Mouse (Mus musculus) embryonic facial prominence, embryonic 15.5 days (tissue): ENCODE results near the gene Hist1h4k. TPM values are rescaled to one million over a fixed set of nuclear protein-coding genes. Genes with fewer than 3 reads are reported as not detected.
"Not testable (repeated sequence)": the region's sequence is repeated elsewhere in the genome, so short reads cannot be mapped to it uniquely, and the experiment has no call there.

ENCODE experiments used
- ATAC-seq: fragments of 200-750 bp; cut with Nextera tagmentation; 2 replicates; pipeline ENCODE4 v1.8.0; 2017; ENCODE audit warnings: low read depth, moderate TSS enrichment; ENCODE audit not compliant: insufficient number of reproducible peaks, low FRiP score, low TSS enrichment
- H3K27ac ChIP-seq: fragments of 300-500 bp; sonication (generic); replicated peaks from 2 replicates; pipeline ENCODE4 v1.5.1; 2015; ENCODE audit warnings: mild to moderate bottlenecking, inconsistent platforms
- H3K27me3 ChIP-seq: fragments of 300-500 bp; sonication (generic); 2 replicates; pipeline ENCODE4 v1.6.1; 2015; ENCODE audit warnings: inconsistent platforms
- H3K36me3 ChIP-seq: fragments of 300-500 bp; sonication (generic); 2 replicates; pipeline ENCODE4 v1.6.1; 2015; ENCODE audit warnings: mild to moderate bottlenecking, inconsistent platforms
- H3K4me1 ChIP-seq: fragments of 300-500 bp; sonication (generic); 2 replicates; pipeline ENCODE4 v1.6.1; 2015; ENCODE audit warnings: inconsistent platforms
- H3K4me2 ChIP-seq: fragments of 300-500 bp; sonication (generic); replicated peaks from 2 replicates; pipeline ENCODE4 v1.6.1; 2015; ENCODE audit warnings: mild to moderate bottlenecking, inconsistent platforms
- H3K4me3 ChIP-seq: fragments of 300-500 bp; sonication (generic); replicated peaks from 2 replicates; pipeline ENCODE4 v1.5.1; 2015; ENCODE audit warnings: mild to moderate bottlenecking, inconsistent platforms
- H3K9ac ChIP-seq: fragments of 300-500 bp; sonication (generic); 2 replicates; pipeline ENCODE4 v1.6.1; 2015; ENCODE audit warnings: inconsistent platforms
- H3K9me3 ChIP-seq: fragments of 300-500 bp; sonication (generic); replicated peaks from 2 replicates; pipeline ENCODE4 v1.6.1; 2016; ENCODE audit warnings: inconsistent platforms
- WGBS: fragments of 180-500 bp; shearing (Covaris S2); methylation state at CpG from one replicate; pipeline ENCODE4 v1.1.7; 2015; 5-methylcytosine and 5-hydroxymethylcytosine counted together
- polyA plus RNA-seq: library from polyadenylated mRNA; unstranded; fragments of >200 nt; fragmentation: Nextera tagmentation; extraction: Ambion mirVana; gene quantifications from 2 replicates; pipeline ENCODE4 v1.2.1, GENCODE M21; 2015

Hist1h4k gene
- polyA plus RNA-seq, 1 experiment from 2014 or later: 2.9 TPM

GRCm38 (mm10) chr13:21783255-21783617 lies 32.9 kb upstream of the Hist1h4k start, which contains the start of gene Hist1h3i:
TSS of gene Hist1h3i (minus strand) at chr13:21783370.
- ATAC-seq: peak; percentile 77
- H3K4me1 ChIP-seq: peaks cover 47% of the 10 kb centered on the region
- H3K4me3 ChIP-seq: peak within 1 kb of the TSS; percentile 44
- peak within 1 kb of the TSS; percentile 29; the same call in 1 of the 2 replicates for H3K9ac ChIP-seq
- peak within 1 kb of the TSS; percentile 65 for H3K4me2 ChIP-seq
- under 1% methylated on average over 15 of the region's 20 CpGs for WGBS
- H3K36me3 ChIP-seq: no peaks in the 10 kb centered on the region
- no peaks in the 10 kb centered on the region for H3K9me3 ChIP-seq
- peak within 1 kb of the TSS; percentile 86 for H3K27ac ChIP-seq
- H3K27me3 ChIP-seq: no peaks in the 10 kb centered on the region

GRCm38 (mm10) chr13:21782361-21783254 lies 32.3 kb upstream of the Hist1h4k start:
- Histone ChIP-seq H3K9ac (peak overlapping the region; percentile 29; the same call in 1 of the 2 replicates), H3K4me3 (peak overlapping the region; percentile 44), H3K4me1 (peaks cover 43% of the 10 kb centered on the region), H3K4me2 (peak overlapping the region; percentile 65), H3K27ac (peak overlapping the region; percentile 86)
- WGBS: under 1% methylated on average over 14 of the region's 35 CpGs
- H3K27me3 ChIP-seq, ATAC-seq, H3K36me3 ChIP-seq, H3K9me3 ChIP-seq: not testable (repeated sequence)

GRCm38 (mm10) chr13:21781639-21782038 lies 31.3 kb upstream of the Hist1h4k start:
- peaks cover 43% of the 10 kb centered on the region for H3K4me1 ChIP-seq
- H3K4me3 ChIP-seq: no peak overlapping the region
- no peak overlapping the region for H3K9ac ChIP-seq
- no peaks in the 10 kb centered on the region for H3K9me3 ChIP-seq
- peak overlapping the region; percentile 51; the same call in 1 of the 2 replicates for H3K27ac ChIP-seq
- no peaks in the 10 kb centered on the region for H3K36me3 ChIP-seq
- H3K4me2 ChIP-seq: no peak overlapping the region
- H3K27me3 ChIP-seq: no peaks in the 10 kb centered on the region
- 84% methylated on average over 1 of the region's 1 CpGs for WGBS
- no peak for ATAC-seq

GRCm38 (mm10) chr13:21781021-21781555 lies 30.8 kb upstream of the Hist1h4k start:
- no peaks in the 10 kb centered on the region for H3K36me3 ChIP-seq
- H3K4me1 ChIP-seq: peaks cover 41% of the 10 kb centered on the region
- H3K4me3 ChIP-seq: peak overlapping the region; percentile 57
- H3K9ac ChIP-seq: no peak overlapping the region
- peak overlapping the region; percentile 95 for H3K27ac ChIP-seq
- H3K27me3 ChIP-seq: no peaks in the 10 kb centered on the region
- 34% methylated on average over 6 of the region's 6 CpGs for WGBS
- ATAC-seq: no peak
- no peaks in the 10 kb centered on the region for H3K9me3 ChIP-seq
- peak overlapping the region; percentile 93 for H3K4me2 ChIP-seq

- peak within 1 kb of the TSS; percentile 57 for H3K4me3 ChIP-seq
- H3K4me2 ChIP-seq: peak within 1 kb of the TSS; percentile 93
- peak; percentile 53; the same call in 1 of the 2 replicates for ATAC-seq
- WGBS: under 1% methylated on average over 44 of the region's 44 CpGs
- peak within 1 kb of the TSS; percentile 69 for H3K9ac ChIP-seq
- peak within 1 kb of the TSS; percentile 95 for H3K27ac ChIP-seq
- peaks cover 37% of the 10 kb centered on the region for H3K4me1 ChIP-seq
- no peaks in the 10 kb centered on the region for H3K36me3 ChIP-seq
- H3K27me3 ChIP-seq: no peaks in the 10 kb centered on the region
- H3K9me3 ChIP-seq: no peaks in the 10 kb centered on the region
These were observed 29.7 kb upstream of the Hist1h4k start, which contains the start of gene Hist1h1b for GRCm38 (mm10) chr13:21779767-21780731. TSS of gene Hist1h1b (minus strand) at chr13:21780625.

GRCm38 (mm10) chr13:21778814-21779766 lies 28.8 kb upstream of the Hist1h4k start:
- H3K27ac ChIP-seq: peak overlapping the region; percentile 95
- no peaks in the 10 kb centered on the region for H3K27me3 ChIP-seq
- H3K4me1 ChIP-seq: peaks cover 32% of the 10 kb centered on the region
- H3K36me3 ChIP-seq: no peaks in the 10 kb centered on the region
- H3K9ac ChIP-seq: peak overlapping the region; percentile 69
- ATAC-seq: peak; percentile 88
- no peaks in the 10 kb centered on the region for H3K9me3 ChIP-seq
- H3K4me2 ChIP-seq: peak overlapping the region; percentile 93
- peak overlapping the region; percentile 57 for H3K4me3 ChIP-seq
- WGBS: 3% methylated on average over 33 of the region's 33 CpGs

- H3K9ac ChIP-seq: no peak overlapping the region
- no peaks in the 10 kb centered on the region for H3K36me3 ChIP-seq
- H3K4me2 ChIP-seq: no peak overlapping the region
- peaks cover 11% of the 10 kb centered on the region for H3K4me1 ChIP-seq
- no peak for ATAC-seq
- no peaks in the 10 kb centered on the region for H3K27me3 ChIP-seq
- no peaks in the 10 kb centered on the region for H3K9me3 ChIP-seq
- no peak overlapping the region for H3K27ac ChIP-seq
- 63% methylated on average over 1 of the region's 1 CpGs for WGBS
- H3K4me3 ChIP-seq: no peak overlapping the region
These were observed 5.4 kb upstream of the Hist1h4k start for GRCm38 (mm10) chr13:21755707-21756106.

GRCm38 (mm10) chr13:21754294-21755001 lies 4.1 kb upstream of the Hist1h4k start:
- Histone ChIP-seq H3K4me2 (peak overlapping the region; percentile 64), H3K9ac (peak overlapping the region; percentile 18; the same call in 1 of the 2 replicates), H3K4me3 (peak overlapping the region; percentile 48), H3K27ac (peak overlapping the region; percentile 92), H3K4me1 (peaks cover 13% of the 10 kb centered on the region)
- WGBS: under 1% methylated on average over 26 of the region's 26 CpGs
- ATAC-seq, H3K27me3 ChIP-seq, H3K9me3 ChIP-seq, H3K36me3 ChIP-seq: not testable (repeated sequence)

- Histone ChIP-seq H3K4me1 (peaks cover 15% of the 10 kb centered on the region), H3K27ac (peak within 1 kb of the TSS; percentile 92), H3K4me3 (peak within 1 kb of the TSS; percentile 48), H3K4me2 (peak within 1 kb of the TSS; percentile 64), H3K9ac (peak within 1 kb of the TSS; percentile 18)
- WGBS: under 1% methylated on average over 49 of the region's 50 CpGs
- H3K27me3 ChIP-seq, H3K9me3 ChIP-seq, H3K36me3 ChIP-seq: not testable (repeated sequence)
- peak; percentile 93 for ATAC-seq
These were observed 3.4 kb upstream of the Hist1h4k start, which contains the start of the genes Hist1h2ak and Hist1h2bn for GRCm38 (mm10) chr13:21753524-21754285. TSS of gene Hist1h2ak (minus strand) at chr13:21753827. TSS of gene Hist1h2bn (plus strand) at chr13:21754123.
